Mouse (Mus musculus): ENCODE measurements around the gene Cacng6.

The Cacng6 gene

GRCm38 (mm10) chr7:3468614-3469013 is 44.6 kb downstream of the Cacng6 start:
- DNase-seq, result no peak

GRCm38 (mm10) chr7:3472774-3473173 is 48.8 kb downstream of the Cacng6 start:
- DNase-seq, result no peak

- no peak for DNase-seq
Measured at GRCm38 (mm10) chr7:3474291-3475080, 50.5 kb downstream of the Cacng6 start.

GRCm38 (mm10) chr7:3476728-3477127 is 52.7 kb downstream of the Cacng6 start:
- no peak for DNase-seq

GRCm38 (mm10) chr7:3481948-3482608 is 58.1 kb downstream of the Cacng6 start:
- DNase-seq, result peak; percentile 23

All from lung, postnatal 36 days (tissue).